Mouse (Mus musculus) adipocyte (in vitro differentiated cells): ENCODE data around the gene Wbp1.
A peak's percentile ranks its signal among the peaks of the same experiment; 100 is the strongest.

Source experiments
- DNase-seq: peaks from one replicate; pipeline ENCODE4 v3.0.0-alpha.2; 2016; ENCODE audit warnings: low spot score

Wbp1 gene

GRCm38 (mm10) chr6:83116373-83117164, 4.8 kb downstream of the Wbp1 start:
- DNase-seq = no peak

GRCm38 (mm10) chr6:83115682-83116372, 5.5 kb downstream of the Wbp1 start:
- no peak for DNase-seq

GRCm38 (mm10) chr6:83115011-83115671, 6.2 kb downstream of the Wbp1 start, which contains the start of gene Mogs:
Mogs (plus strand) TSS chr6:83115496.
- peak; percentile 93 for DNase-seq

GRCm38 (mm10) chr6:83111510-83112136, 9.7 kb downstream of the Wbp1 start:
- no peak for DNase-seq

- DNase-seq = peak; percentile 86
These were observed 12.3 kb downstream of the Wbp1 start, which contains the start of gene Mrpl53 for GRCm38 (mm10) chr6:83108762-83109668. Mrpl53 (plus strand) TSS chr6:83109040.

- peak; percentile 80 for DNase-seq
These were observed 13.6 kb downstream of the Wbp1 start for GRCm38 (mm10) chr6:83107566-83108400.

GRCm38 (mm10) chr6:83104158-83104557, 17.2 kb downstream of the Wbp1 start:
- no peak for DNase-seq

GRCm38 (mm10) chr6:83103130-83103650, 18.2 kb downstream of the Wbp1 start:
- DNase-seq = no peak

- DNase-seq = peak; percentile 71
These were observed 19.4 kb downstream of the Wbp1 start for GRCm38 (mm10) chr6:83101688-83102556.

- DNase-seq = peak; percentile 91
These were observed 20.1 kb downstream of the Wbp1 start, which contains the start of the genes Ccdc142 and Gm42688 for GRCm38 (mm10) chr6:83101316-83101687. Ccdc142 (plus strand) TSS chr6:83101601. Gm42688 (plus strand) TSS chr6:83101617.

GRCm38 (mm10) chr6:83098411-83098810, 22.9 kb downstream of the Wbp1 start:
- peak; percentile 52 for DNase-seq

- no peak for DNase-seq
These were observed 25.4 kb downstream of the Wbp1 start for GRCm38 (mm10) chr6:83095968-83096367.

GRCm38 (mm10) chr6:83092416-83093127, 28.8 kb downstream of the Wbp1 start:
- DNase-seq = peak; percentile 59

GRCm38 (mm10) chr6:83087926-83088260, 33.5 kb downstream of the Wbp1 start:
- no peak for DNase-seq

GRCm38 (mm10) chr6:83087205-83087925, 34.0 kb downstream of the Wbp1 start:
- DNase-seq = no peak

GRCm38 (mm10) chr6:83086121-83087035, 35.0 kb downstream of the Wbp1 start, which contains the start of gene Lbx2:
Lbx2 (plus strand) TSS chr6:83086367.
- DNase-seq = no peak
